ENCODE assay signal across 35 mouse cellular contexts in genomic region chr19:40738683-40739324, GRCm38 (mm10). TPM values are rescaled to one million over a fixed set of nuclear protein-coding genes. Genes with fewer than 3 reads are reported as not detected.
DNase-seq lines count a peak whose midpoint lies in the region; ATAC-seq and TF ChIP-seq lines count a peak whose summit lies in the region.
"Had no signal": no experiment of that assay in that cellular context is flagged by ENCODE, and none has a peak within 500 bp of the region (broad histone marks: within the 10 kb centered on the region; RNA-seq: fewer than 3 reads in every experiment).

No protein-coding gene starts in this region.

- no peak for TF ChIP-seq POLR2A in small intestine, adult 2 months (IDR thresholded peaks at IDR 0.05; ENCODE audit: low read depth, low read length)

- H3K4me1 ChIP-seq in liver, embryonic 13.5 days (replicated peaks): 0 out of 2 replicates have a peak, but pooled peaks cover 3% of the 10 kb centered on the region
- peaks cover 4% of the 10 kb centered on the region; the same call in 1 of the 2 replicates for H3K4me1 ChIP-seq in liver, embryonic 12.5 days
- H3K4me1 ChIP-seq in E14TG2a.4 (replicated peaks; ENCODE audit: low read depth, low read length): peaks cover 13% of the 10 kb centered on the region
- H3K4me1 ChIP-seq in intestine, embryonic 16.5 days (ENCODE audit: control insufficient read depth, insufficient read depth, low read length): 0 out of 2 replicates have a peak, but pooled peaks cover 7% of the 10 kb centered on the region
- peaks cover 8% of the 10 kb centered on the region for H3K4me1 ChIP-seq in small intestine, adult 2 months (ENCODE audit: control insufficient read depth, insufficient read depth, insufficient read length, low read length)
- peaks cover 13% of the 10 kb centered on the region for H3K4me1 ChIP-seq in forebrain, embryonic 16.5 days (replicated peaks; ENCODE audit: control insufficient read depth, insufficient read depth, low read length)
- H3K4me1 ChIP-seq: embryonic facial prominence, embryonic 13.5 days had no signal

- DNase-seq in liver, embryonic 13.5 days: no peak
- no peak for DNase-seq in left cerebral cortex, postnatal 36 days (ENCODE audit: low spot score in 2 of 2)
- DNase-seq: adrenal gland, postnatal 14 days; cerebellum, adult 11-12 months; cerebellum, postnatal 10 days; gastrocnemius, adult 2 months; kidney, adult 8-10 months; kidney, postnatal 4 days; left cerebral cortex, postnatal 4 days; lung, postnatal 36 days; right cerebral cortex, adult 18-20 months; thymus, adult 18-20 months; thymus, postnatal 36 days had no signal

- no peak overlapping the region for H3K9ac ChIP-seq in liver, embryonic 13.5 days
- no peak overlapping the region for H3K9ac ChIP-seq in liver, embryonic 12.5 days
- no peak overlapping the region for H3K9ac ChIP-seq in intestine, embryonic 16.5 days (ENCODE audit: low read depth, low read length)
- no peak overlapping the region for H3K9ac ChIP-seq in forebrain, embryonic 16.5 days (replicated peaks; ENCODE audit: low read depth, low read length)
- H3K9ac ChIP-seq: embryonic facial prominence, embryonic 13.5 days; forebrain, embryonic 15.5 days; hindbrain, embryonic 13.5 days; limb, embryonic 15.5 days; lung, embryonic 15.5 days; midbrain, embryonic 12.5 days; neural tube, embryonic 12.5 days had no signal

- H3K4me2 ChIP-seq in liver, embryonic 13.5 days: no peak overlapping the region
- no peak overlapping the region for H3K4me2 ChIP-seq in liver, embryonic 12.5 days
- H3K4me2 ChIP-seq in intestine, embryonic 16.5 days (ENCODE audit: low read depth, low read length): no peak overlapping the region
- no peak overlapping the region for H3K4me2 ChIP-seq in forebrain, embryonic 16.5 days (ENCODE audit: low read length)
- H3K4me2 ChIP-seq: embryonic facial prominence, embryonic 13.5 days; forebrain, embryonic 15.5 days; hindbrain, embryonic 13.5 days; limb, embryonic 15.5 days; lung, embryonic 15.5 days; midbrain, embryonic 12.5 days; neural tube, embryonic 12.5 days had no signal

- H3K9me3 ChIP-seq in liver, embryonic 13.5 days (replicated peaks): no peaks in the 10 kb centered on the region
- H3K9me3 ChIP-seq in liver, embryonic 12.5 days (replicated peaks): no peaks in the 10 kb centered on the region
- no peaks in the 10 kb centered on the region for H3K9me3 ChIP-seq in E14TG2a.4 (ENCODE audit: low read length)
- no peaks in the 10 kb centered on the region for H3K9me3 ChIP-seq in intestine, embryonic 16.5 days (ENCODE audit: control insufficient read depth, low read length)
- H3K9me3 ChIP-seq in forebrain, embryonic 16.5 days (ENCODE audit: control insufficient read depth, low read length): no peaks in the 10 kb centered on the region
- H3K9me3 ChIP-seq: embryonic facial prominence, embryonic 13.5 days; forebrain, embryonic 10.5 days; forebrain, embryonic 15.5 days; hindbrain, embryonic 13.5 days; limb, embryonic 15.5 days; lung, embryonic 15.5 days; megakaryocyte, embryonic 14.5 days; midbrain, embryonic 12.5 days; neural tube, embryonic 12.5 days had no signal

- intact Hi-C loops in left cerebral cortex, postnatal 36 days (cut with DNase I): no loop called here

- 66% methylated on average over 13 of the region's 13 CpGs for WGBS in liver, embryonic 13.5 days (ENCODE audit: insufficient replicate concordance)
- WGBS in liver, embryonic 12.5 days (ENCODE audit: insufficient replicate concordance): 64% methylated on average over 13 of the region's 13 CpGs
- 80% methylated on average over 13 of the region's 13 CpGs for whole genome bisulfite sequencing in intestine, embryonic 16.5 days
- WGBS in small intestine, adult 2 months: 31% methylated on average over 13 of the region's 13 CpGs
- WGBS in forebrain, embryonic 16.5 days: 89% methylated on average over 13 of the region's 13 CpGs

- H3K27ac ChIP-seq in liver, embryonic 13.5 days: no peak overlapping the region
- H3K27ac ChIP-seq in liver, embryonic 12.5 days: no peak overlapping the region
- no peak overlapping the region for H3K27ac ChIP-seq in intestine, embryonic 16.5 days (ENCODE audit: low read length)
- H3K27ac ChIP-seq in small intestine, adult 2 months (ENCODE audit: insufficient read depth, low read depth, low read length): no peak overlapping the region
- no peak overlapping the region for H3K27ac ChIP-seq in forebrain, embryonic 16.5 days (ENCODE audit: low read length)
- H3K27ac ChIP-seq: embryonic facial prominence, embryonic 13.5 days; forebrain, embryonic 10.5 days; gastrocnemius, adult 2 months; hindbrain, embryonic 13.5 days; kidney, postnatal 0 days; limb, embryonic 15.5 days; lung, embryonic 15.5 days; midbrain, embryonic 12.5 days; neural tube, embryonic 12.5 days had no signal

- no peak overlapping the region for H3K4me3 ChIP-seq in liver, embryonic 13.5 days (replicated peaks)
- H3K4me3 ChIP-seq in liver, embryonic 12.5 days: no peak overlapping the region
- H3K4me3 ChIP-seq in E14TG2a.4 (replicated peaks; ENCODE audit: low read length): peak overlapping the region; percentile 23; the same call in 1 of the 2 replicates
- H3K4me3 ChIP-seq in intestine, embryonic 16.5 days (ENCODE audit: low read length): no peak overlapping the region
- no peak overlapping the region for H3K4me3 ChIP-seq in small intestine, adult 2 months (ENCODE audit: low read depth, low read length)
- no peak overlapping the region for H3K4me3 ChIP-seq in forebrain, embryonic 16.5 days (replicated peaks; ENCODE audit: low read length)
- H3K4me3 ChIP-seq: embryonic facial prominence, embryonic 13.5 days; forebrain, embryonic 10.5 days; forebrain, embryonic 15.5 days; gastrocnemius, adult 2 months; hindbrain, embryonic 13.5 days; limb, embryonic 15.5 days; lung, embryonic 15.5 days; megakaryocyte, embryonic 14.5 days; midbrain, embryonic 12.5 days; myocyte; neural tube, embryonic 12.5 days had no signal

- H3K36me3 ChIP-seq in liver, embryonic 13.5 days: no peaks in the 10 kb centered on the region
- H3K36me3 ChIP-seq in liver, embryonic 12.5 days: no peaks in the 10 kb centered on the region
- no peaks in the 10 kb centered on the region for H3K36me3 ChIP-seq in E14TG2a.4 (ENCODE audit: insufficient read depth, low read length)
- H3K36me3 ChIP-seq in intestine, embryonic 16.5 days (ENCODE audit: control insufficient read depth, insufficient read depth, low read length): no peaks in the 10 kb centered on the region
- H3K36me3 ChIP-seq in small intestine, adult 2 months (ENCODE audit: control insufficient read depth, insufficient read depth, low read length): no peaks in the 10 kb centered on the region
- H3K36me3 ChIP-seq in forebrain, embryonic 16.5 days (ENCODE audit: control insufficient read depth, insufficient read depth): no peaks in the 10 kb centered on the region
- H3K36me3 ChIP-seq: embryonic facial prominence, embryonic 13.5 days; forebrain, embryonic 10.5 days; forebrain, embryonic 15.5 days; limb, embryonic 15.5 days; lung, embryonic 15.5 days; midbrain, embryonic 12.5 days had no signal

- H3K27me3 ChIP-seq in liver, embryonic 13.5 days: no peaks in the 10 kb centered on the region
- no peaks in the 10 kb centered on the region for H3K27me3 ChIP-seq in liver, embryonic 12.5 days (replicated peaks)
- H3K27me3 ChIP-seq in E14TG2a.4 (ENCODE audit: insufficient read depth, low read length): no peaks in the 10 kb centered on the region
- H3K27me3 ChIP-seq in intestine, embryonic 16.5 days (replicated peaks; ENCODE audit: control insufficient read depth, insufficient read depth, low read length): no peaks in the 10 kb centered on the region
- no peaks in the 10 kb centered on the region for H3K27me3 ChIP-seq in small intestine, adult 2 months (ENCODE audit: control insufficient read depth, insufficient read depth, low read length)
- H3K27me3 ChIP-seq in forebrain, embryonic 16.5 days (replicated peaks; ENCODE audit: control insufficient read depth, insufficient read depth, low read length): no peaks in the 10 kb centered on the region
- H3K27me3 ChIP-seq: embryonic facial prominence, embryonic 13.5 days; forebrain, embryonic 15.5 days; hindbrain, embryonic 13.5 days; limb, embryonic 15.5 days; lung, embryonic 15.5 days; megakaryocyte, embryonic 14.5 days; midbrain, embryonic 12.5 days; neural tube, embryonic 12.5 days had no signal

- no peak for TF ChIP-seq CTCF in E14TG2a.4 (conservative IDR thresholded peaks at IDR 0.05; ENCODE audit: low read length)
- 0 out of 2 replicates have a peak, but pooled peaks have one; percentile 6 for TF ChIP-seq CTCF in small intestine, adult 2 months (IDR thresholded peaks at IDR 0.05; ENCODE audit: extremely low read depth, insufficient read length, insufficient replicate concordance, low read depth, low read length)

- ATAC-seq in liver, embryonic 13.5 days (ENCODE audit: low read depth): peak; percentile 43; the same call in 1 of the 2 replicates
- ATAC-seq in liver, embryonic 12.5 days: no peak; the same call in 1 of the 2 replicates
- peak; percentile 52 for ATAC-seq in intestine, embryonic 16.5 days
- no peak for ATAC-seq in forebrain, embryonic 16.5 days
- ATAC-seq: forebrain, embryonic 15.5 days had no signal

RNA-seq across cellular contexts. Expression of gene Cc2d2b, which starts 9.7 kb away (rescaled TPM):
- polyA plus RNA-seq in liver, embryonic 13.5 days (2015; fragmentation: Nextera tagmentation; extraction: Ambion mirVana): 1.3 and 1.7 TPM in 2 replicates
- polyA plus RNA-seq in liver, embryonic 12.5 days (2016; fragmentation: Nextera tagmentation; extraction: Ambion mirVana): 2.2 and 3.1 TPM in 2 replicates
- not detected in 2 replicates for polyA plus RNA-seq in intestine, embryonic 16.5 days (2015; fragmentation: Nextera tagmentation; extraction: Ambion mirVana)
- not detected in 2 replicates for polyA plus RNA-seq in small intestine, adult 2 months (2012; rRNA removed)
- polyA plus RNA-seq in forebrain, embryonic 16.5 days (2015; fragmentation: Nextera tagmentation; extraction: Ambion mirVana): 0.20 and 0.60 TPM in 2 replicates
- total RNA-seq in left cerebral cortex, postnatal 36 days (2021): 1 to 10 TPM in 1 of 2 experiments, under 1 TPM in 1; 0.39 to 1.3 TPM
- total RNA-seq: gastrocnemius, adult 2 months; gastrocnemius, postnatal 4 days; heart, adult 8-10 months; heart, postnatal 25 days; MEL; midbrain, postnatal 0 days had no signal
- polyA plus RNA-seq: C2C12; kidney, postnatal 0 days; myocyte had no signal

Comparison
In these comparisons a context has a peak if more than half of its experiments do, and no peak if none do; other contexts are left out.
1. ATAC-seq: peak in liver, embryonic 13.5 days (single experiment) and intestine, embryonic 16.5 days (single experiment); none in liver, embryonic 12.5 days (single experiment) and forebrain, embryonic 16.5 days (single experiment).